In genomic region chr7:120685227-120685626, GRCm38 (mm10) we compare ENCODE assay signal across 16 mouse cellular contexts. TPM values are rescaled to one million over a fixed set of nuclear protein-coding genes. Genes with fewer than 3 reads are reported as not detected.
DNase-seq lines count a peak whose midpoint lies in the region; ATAC-seq and TF ChIP-seq lines count a peak whose summit lies in the region.
"Had no signal": no experiment of that assay in that cellular context is flagged by ENCODE, and none has a peak within 500 bp of the region (broad histone marks: within the 10 kb centered on the region; RNA-seq: fewer than 3 reads in every experiment).

No protein-coding gene starts in this region.

- TF ChIP-seq CTCF in liver, postnatal 0 days (IDR thresholded peaks at IDR 0.05; ENCODE audit: low read depth): no peak
- no peak for TF ChIP-seq CTCF in brain, embryonic 14.5 days (IDR thresholded peaks at IDR 0.05; ENCODE audit: borderline replicate concordance, extremely low read depth, insufficient read depth, insufficient read length)

- H3K4me3 ChIP-seq in hindbrain, embryonic 13.5 days: no peak overlapping the region
- H3K4me3 ChIP-seq in hindbrain, embryonic 11.5 days (ENCODE audit: low read depth, low read length): no peak overlapping the region
- H3K4me3 ChIP-seq in liver, postnatal 0 days (ENCODE audit: low read depth, low read length): no peak overlapping the region
- H3K4me3 ChIP-seq in liver, embryonic 11.5 days (ENCODE audit: low read depth, low read length): no peak overlapping the region
- H3K4me3 ChIP-seq: heart, embryonic 13.5 days; hindbrain, embryonic 12.5 days had no signal

- H3K4me2 ChIP-seq in hindbrain, embryonic 13.5 days: no peak overlapping the region
- no peak overlapping the region for H3K4me2 ChIP-seq in hindbrain, embryonic 11.5 days (replicated peaks; ENCODE audit: low read depth, low read length)
- 0 out of 2 replicates have a peak overlapping the region, but pooled peaks have one; percentile 18 for H3K4me2 ChIP-seq in liver, postnatal 0 days (ENCODE audit: low read depth, low read length)
- no peak overlapping the region for H3K4me2 ChIP-seq in liver, embryonic 11.5 days
- H3K4me2 ChIP-seq: heart, embryonic 13.5 days; hindbrain, embryonic 12.5 days had no signal

- TF ChIP-seq POLR2A in brain, embryonic 14.5 days (IDR thresholded peaks at IDR 0.05; ENCODE audit: borderline replicate concordance, extremely low read depth, insufficient read depth, insufficient read length, poor library complexity, severe bottlenecking): no peak

- WGBS in hindbrain, embryonic 13.5 days: 89% methylated on average over 6 of the region's 6 CpGs
- WGBS in hindbrain, embryonic 11.5 days: 88% methylated on average over 6 of the region's 6 CpGs
- WGBS in liver, postnatal 0 days (ENCODE audit: insufficient replicate concordance): 60% methylated on average over 6 of the region's 6 CpGs
- 88% methylated on average over 6 of the region's 6 CpGs for WGBS in liver, embryonic 11.5 days

- peaks cover 22% of the 10 kb centered on the region for H3K4me1 ChIP-seq in hindbrain, embryonic 13.5 days (replicated peaks)
- H3K4me1 ChIP-seq in hindbrain, embryonic 11.5 days (replicated peaks; ENCODE audit: control insufficient read depth, insufficient read depth, low read length): no peaks in the 10 kb centered on the region
- H3K4me1 ChIP-seq in liver, postnatal 0 days (ENCODE audit: insufficient read depth): peaks cover 32% of the 10 kb centered on the region
- H3K4me1 ChIP-seq in liver, embryonic 11.5 days (replicated peaks; ENCODE audit: control insufficient read depth, insufficient read depth, low read length): peaks cover 20% of the 10 kb centered on the region
- H3K4me1 ChIP-seq: hindbrain, embryonic 12.5 days had no signal

- H3K27ac ChIP-seq in hindbrain, embryonic 13.5 days: 0 out of 2 replicates have a peak overlapping the region, but pooled peaks have one; percentile 1
- no peak overlapping the region for H3K27ac ChIP-seq in hindbrain, embryonic 11.5 days (ENCODE audit: low read depth, low read length)
- H3K27ac ChIP-seq in liver, postnatal 0 days (ENCODE audit: low read depth): 0 out of 2 replicates have a peak overlapping the region, but pooled peaks have one; percentile 24
- H3K27ac ChIP-seq in liver, embryonic 11.5 days (ENCODE audit: low read depth, low read length): no peak overlapping the region
- H3K27ac ChIP-seq: heart, embryonic 13.5 days; hindbrain, embryonic 12.5 days; liver, embryonic 14.5 days had no signal

- H3K9ac ChIP-seq in hindbrain, embryonic 13.5 days: 0 out of 2 replicates have a peak overlapping the region, but pooled peaks have one; percentile 29
- H3K9ac ChIP-seq in hindbrain, embryonic 11.5 days (ENCODE audit: low read depth, low read length): no peak overlapping the region
- no peak overlapping the region for H3K9ac ChIP-seq in liver, postnatal 0 days (replicated peaks)
- H3K9ac ChIP-seq in liver, embryonic 11.5 days (ENCODE audit: low read depth, low read length): no peak overlapping the region
- H3K9ac ChIP-seq: heart, embryonic 13.5 days; hindbrain, embryonic 12.5 days; liver, embryonic 14.5 days had no signal

- TF ChIP-seq EP300 in liver, postnatal 0 days (IDR thresholded peaks at IDR 0.05; ENCODE audit: low read depth): no peak

- H3K9me3 ChIP-seq in hindbrain, embryonic 13.5 days: no peaks in the 10 kb centered on the region
- H3K9me3 ChIP-seq in hindbrain, embryonic 11.5 days (ENCODE audit: control insufficient read depth, low read length): no peaks in the 10 kb centered on the region
- no peaks in the 10 kb centered on the region for H3K9me3 ChIP-seq in liver, postnatal 0 days (ENCODE audit: low read length)
- no peaks in the 10 kb centered on the region for H3K9me3 ChIP-seq in liver, embryonic 11.5 days (ENCODE audit: control insufficient read depth, low read length)
- H3K9me3 ChIP-seq: heart, embryonic 13.5 days; hindbrain, embryonic 12.5 days had no signal

- no peaks in the 10 kb centered on the region for H3K27me3 ChIP-seq in hindbrain, embryonic 13.5 days
- H3K27me3 ChIP-seq in hindbrain, embryonic 11.5 days (ENCODE audit: control insufficient read depth, insufficient read depth, low read length): no peaks in the 10 kb centered on the region
- H3K27me3 ChIP-seq in liver, postnatal 0 days (ENCODE audit: insufficient read depth, low read length): no peaks in the 10 kb centered on the region
- no peaks in the 10 kb centered on the region for H3K27me3 ChIP-seq in liver, embryonic 11.5 days (replicated peaks; ENCODE audit: control insufficient read depth, insufficient read depth, low read length)
- H3K27me3 ChIP-seq: heart, embryonic 13.5 days; hindbrain, embryonic 12.5 days had no signal

- DNase-seq in hindbrain, embryonic 11.5 days (ENCODE audit: low spot score): no peak
- no peak for DNase-seq in liver, postnatal 0 days
- no peak for DNase-seq in liver, embryonic 11.5 days (ENCODE audit: low spot score)
- peak; percentile 45 for DNase-seq in brain, adult 2 months (ENCODE audit: low read depth, low spot score)
- peak; percentile 47 for DNase-seq in brain, embryonic 14.5 days (ENCODE audit: low read depth)
- DNase-seq: adrenal gland, adult 2 months; cerebellum, adult 9-10 months; gastrocnemius, postnatal 36 days; kidney, adult 18-20 months; thymus, postnatal 36 days had no signal

- no peaks in the 10 kb centered on the region for H3K36me3 ChIP-seq in hindbrain, embryonic 13.5 days
- no peaks in the 10 kb centered on the region for H3K36me3 ChIP-seq in hindbrain, embryonic 11.5 days (ENCODE audit: control insufficient read depth, insufficient read depth, low read length)
- peaks cover 4% of the 10 kb centered on the region; the same call in 1 of the 2 replicates for H3K36me3 ChIP-seq in liver, postnatal 0 days (replicated peaks; ENCODE audit: insufficient read depth, low read length)
- no peaks in the 10 kb centered on the region for H3K36me3 ChIP-seq in liver, embryonic 11.5 days (ENCODE audit: control insufficient read depth, insufficient read depth, low read length)
- H3K36me3 ChIP-seq: heart, embryonic 13.5 days; hindbrain, embryonic 12.5 days had no signal

- no peak for ATAC-seq in hindbrain, embryonic 13.5 days (ENCODE audit: low FRiP score)
- no peak for ATAC-seq in hindbrain, embryonic 11.5 days (ENCODE audit: low FRiP score)
- ATAC-seq in liver, postnatal 0 days: no peak
- ATAC-seq in liver, embryonic 11.5 days (replicated peaks; ENCODE audit: low FRiP score): no peak
- ATAC-seq in cerebellum, adult (ENCODE audit: insufficient number of reproducible peaks, low FRiP score, low TSS enrichment): no peak

RNA-seq across cellular contexts. Expression of gene Mosmo, which starts 7.8 kb away (rescaled TPM):
- 12.9 and 13.4 TPM in 2 replicates for polyA plus RNA-seq in hindbrain, embryonic 13.5 days (2015; fragmentation: Nextera tagmentation; extraction: Ambion mirVana)
- polyA plus RNA-seq in hindbrain, embryonic 11.5 days (2014; fragmentation: Nextera tagmentation; extraction: Ambion mirVana): 13.2 and 16.6 TPM in 2 replicates
- 4.9 and 6.6 TPM in 2 replicates for polyA plus RNA-seq in liver, postnatal 0 days (2015; fragmentation: Nextera tagmentation; extraction: Ambion mirVana)
- 11.3 and 12.7 TPM in 2 replicates for polyA plus RNA-seq in liver, embryonic 11.5 days (2014; fragmentation: Nextera tagmentation; extraction: Ambion mirVana)
- 26.8 and 27.8 TPM in 2 replicates for polyA plus RNA-seq in brain, embryonic 14.5 days (2012; rRNA removed)

RNA-seq across cellular contexts. Expression of gene Pdzd9, which starts 15.1 kb away (rescaled TPM):
- 0.54 and 0.57 TPM in 2 replicates for polyA plus RNA-seq in hindbrain, embryonic 13.5 days (2015; fragmentation: Nextera tagmentation; extraction: Ambion mirVana)
- polyA plus RNA-seq in hindbrain, embryonic 11.5 days (2014; fragmentation: Nextera tagmentation; extraction: Ambion mirVana): 0.20 and 0.80 TPM in 2 replicates
- 0.09 and 0.21 TPM in 2 replicates for polyA plus RNA-seq in liver, postnatal 0 days (2015; fragmentation: Nextera tagmentation; extraction: Ambion mirVana)
- 0.23 and 0.29 TPM in 2 replicates for polyA plus RNA-seq in liver, embryonic 11.5 days (2014; fragmentation: Nextera tagmentation; extraction: Ambion mirVana)
- polyA plus RNA-seq in brain, embryonic 14.5 days (2012; rRNA removed): 0.25 and 0.30 TPM in 2 replicates
- polyA plus RNA-seq: adrenal gland, adult 2 months had no signal

RNA-seq across cellular contexts. Expression of gene Uqcrc2, which starts 50.3 kb away (rescaled TPM):
- polyA plus RNA-seq in hindbrain, embryonic 13.5 days (2015; fragmentation: Nextera tagmentation; extraction: Ambion mirVana): 206 and 208 TPM in 2 replicates
- 200 and 206 TPM in 2 replicates for polyA plus RNA-seq in hindbrain, embryonic 11.5 days (2014; fragmentation: Nextera tagmentation; extraction: Ambion mirVana)
- 152 and 155 TPM in 2 replicates for polyA plus RNA-seq in liver, postnatal 0 days (2015; fragmentation: Nextera tagmentation; extraction: Ambion mirVana)
- 232 and 235 TPM in 2 replicates for polyA plus RNA-seq in liver, embryonic 11.5 days (2014; fragmentation: Nextera tagmentation; extraction: Ambion mirVana)
- 154 and 174 TPM in 2 replicates for polyA plus RNA-seq in brain, embryonic 14.5 days (2012; rRNA removed)

RNA-seq across cellular contexts. Expression of gene Vwa3a, which starts 53.9 kb away (rescaled TPM):
- 0.91 and 1.9 TPM in 2 replicates for polyA plus RNA-seq in hindbrain, embryonic 13.5 days (2015; fragmentation: Nextera tagmentation; extraction: Ambion mirVana)
- 0.96 and 1.5 TPM in 2 replicates for polyA plus RNA-seq in hindbrain, embryonic 11.5 days (2014; fragmentation: Nextera tagmentation; extraction: Ambion mirVana)
- 0.04 and 0.12 TPM in 2 replicates for polyA plus RNA-seq in liver, postnatal 0 days (2015; fragmentation: Nextera tagmentation; extraction: Ambion mirVana)
- 0.08 TPM in 1 of 2 replicates, not detected in the other for polyA plus RNA-seq in liver, embryonic 11.5 days (2014; fragmentation: Nextera tagmentation; extraction: Ambion mirVana)
- 2.1 and 3.0 TPM in 2 replicates for polyA plus RNA-seq in brain, embryonic 14.5 days (2012; rRNA removed)
- polyA plus RNA-seq: CD4-positive, CD25-positive, alpha-beta regulatory T cell, adult 4 months had no signal

Comparison
In these comparisons a context has a peak if more than half of its experiments do, and no peak if none do; other contexts are left out.
1. H3K27ac ChIP-seq: peak in hindbrain, embryonic 13.5 days (single experiment) and liver, postnatal 0 days (single experiment); none in hindbrain, embryonic 11.5 days (single experiment) and liver, embryonic 11.5 days (single experiment).
2. DNase-seq: peak in brain, adult 2 months (single experiment) and brain, embryonic 14.5 days (single experiment); none in hindbrain, embryonic 11.5 days (single experiment), liver, postnatal 0 days (single experiment) and liver, embryonic 11.5 days (single experiment).